Mouse (Mus musculus) retina, postnatal 1 day (tissue): ENCODE measurements around the gene Lonrf2.

Experiments used
- DNase-seq: peaks from one replicate; pipeline ENCODE4 v3.0.0-alpha.2; 2012

The Lonrf2 gene

DNA sequence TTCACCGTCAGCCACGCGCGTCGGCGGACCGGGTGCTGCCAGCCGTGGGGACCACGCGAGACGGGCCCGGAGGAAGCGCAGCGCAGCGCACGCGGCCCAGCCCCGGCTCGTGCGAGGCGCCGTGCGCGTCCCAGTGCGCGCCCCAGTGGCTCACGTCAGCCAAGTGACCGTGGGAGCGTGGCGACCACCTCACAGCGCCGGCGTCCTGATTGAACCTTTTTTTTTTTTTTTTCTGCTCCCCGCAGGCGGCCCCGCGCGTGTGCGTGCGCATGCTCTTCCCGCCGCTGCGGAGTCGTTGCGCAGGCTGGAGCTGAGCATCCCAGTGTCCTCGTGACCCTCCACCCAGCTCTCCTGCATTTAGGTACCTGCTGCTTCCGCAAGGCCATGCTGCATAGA is at the start of gene Lonrf2:
Gene Lonrf2, minus strand, starts transcription at position 235 of the 396 bp plus-strand sequence.
- peak; percentile 90 for DNase-seq

GRCm38 (mm10) chr1:38885956-38886355 is 49.4 kb upstream of the Lonrf2 start:
- no peak for DNase-seq

DNA sequence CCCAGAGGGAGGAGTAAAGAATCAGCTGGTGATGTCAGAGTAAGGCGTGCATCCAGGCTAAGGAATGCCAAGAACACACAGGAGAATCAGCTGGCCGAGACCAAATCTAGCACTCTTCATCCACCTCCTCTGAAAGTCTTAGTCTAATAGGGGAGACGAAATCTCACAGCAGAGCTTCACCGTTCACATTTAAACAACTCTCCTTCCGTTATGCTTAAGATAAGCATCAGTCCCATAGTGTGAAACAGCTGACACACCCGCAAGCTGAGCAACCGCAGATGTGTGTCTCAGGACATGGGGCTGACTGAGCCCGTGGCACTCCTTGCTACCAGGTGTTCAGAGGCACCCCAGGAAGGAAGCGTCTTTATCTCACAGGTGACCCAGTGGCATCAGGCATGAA is 47.3 kb upstream of the Lonrf2 start:
- no peak for DNase-seq

DNA sequence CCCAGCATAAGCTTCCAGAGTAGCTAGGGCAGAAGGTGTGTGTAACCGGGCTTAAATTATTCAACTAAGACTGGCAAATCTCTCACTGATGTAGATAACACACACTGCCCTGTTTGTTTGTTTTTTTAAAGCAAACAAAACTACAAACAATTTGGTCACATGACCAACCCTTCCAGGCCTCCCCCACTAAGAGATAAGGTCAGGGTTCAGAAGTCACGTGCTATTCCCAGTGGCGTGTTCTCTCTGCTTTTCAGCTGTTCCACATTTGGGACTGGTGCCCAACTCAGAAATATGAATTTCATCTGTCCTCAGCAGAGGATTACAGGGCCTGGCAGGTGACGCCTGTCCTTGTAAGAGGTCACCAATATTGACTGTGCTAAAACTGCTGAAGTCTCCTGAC is 46.2 kb upstream of the Lonrf2 start:
- no peak for DNase-seq

GRCm38 (mm10) chr1:38881366-38881765 is 44.9 kb upstream of the Lonrf2 start:
- no peak for DNase-seq

DNA sequence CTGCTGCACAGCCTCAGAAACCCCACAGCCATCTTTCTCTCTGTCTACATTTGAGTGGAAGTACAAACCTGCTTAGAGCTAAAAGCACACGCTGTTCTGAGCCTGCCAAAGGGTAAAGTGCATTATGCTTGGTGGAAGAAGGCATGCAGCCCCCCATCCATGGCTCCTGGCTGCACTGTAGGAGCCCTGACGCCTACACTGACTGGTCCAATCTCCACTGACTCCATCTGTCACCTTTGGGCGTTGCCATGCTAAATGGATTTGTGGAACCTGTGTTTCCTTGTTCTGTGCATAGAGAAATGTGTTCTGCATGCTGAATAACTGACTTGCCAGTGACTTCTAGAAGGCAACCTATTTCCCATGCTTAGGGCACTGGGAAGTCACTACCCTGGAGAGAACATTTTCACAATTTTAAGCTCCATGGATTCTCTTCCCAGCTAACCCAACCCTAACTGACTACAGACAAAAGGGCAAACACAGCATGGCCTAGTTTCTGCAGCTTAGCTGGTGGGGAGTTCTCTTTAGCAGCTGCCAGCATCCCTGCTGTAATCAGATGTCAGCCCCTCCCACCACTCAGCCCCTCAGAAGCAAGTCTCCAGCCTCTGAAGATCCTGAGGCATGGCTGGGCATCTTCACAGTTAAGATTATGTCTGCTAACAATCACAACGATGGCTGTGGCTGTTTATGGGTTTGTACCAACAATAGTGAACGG is 40.3 kb upstream of the Lonrf2 start:
- peak; percentile 87 for DNase-seq

DNA sequence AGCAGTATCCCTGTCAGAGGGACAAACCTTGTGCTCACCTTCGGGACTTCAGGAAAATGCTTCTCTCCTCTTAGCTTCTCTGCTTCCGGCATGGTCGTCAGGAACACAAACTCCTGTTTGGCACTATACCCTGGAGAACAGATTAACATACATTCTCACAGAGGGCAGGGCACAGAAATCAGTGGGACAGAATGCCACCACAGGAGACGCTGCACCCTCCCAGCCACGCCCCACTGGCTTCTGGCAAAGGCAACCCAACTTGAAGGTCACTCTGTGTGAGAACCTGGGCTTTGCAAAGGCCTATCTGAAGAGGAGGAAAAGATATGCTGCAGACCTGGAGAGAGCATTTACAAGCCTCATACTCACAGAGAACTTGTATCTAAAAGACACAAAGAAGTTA is 37.4 kb upstream of the Lonrf2 start:
- no peak for DNase-seq

- no peak for DNase-seq
These were observed 35.3 kb upstream of the Lonrf2 start for GRCm38 (mm10) chr1:38871834-38872233.

GRCm38 (mm10) chr1:38869398-38870195 is 33.1 kb upstream of the Lonrf2 start:
- DNase-seq, result no peak

DNA sequence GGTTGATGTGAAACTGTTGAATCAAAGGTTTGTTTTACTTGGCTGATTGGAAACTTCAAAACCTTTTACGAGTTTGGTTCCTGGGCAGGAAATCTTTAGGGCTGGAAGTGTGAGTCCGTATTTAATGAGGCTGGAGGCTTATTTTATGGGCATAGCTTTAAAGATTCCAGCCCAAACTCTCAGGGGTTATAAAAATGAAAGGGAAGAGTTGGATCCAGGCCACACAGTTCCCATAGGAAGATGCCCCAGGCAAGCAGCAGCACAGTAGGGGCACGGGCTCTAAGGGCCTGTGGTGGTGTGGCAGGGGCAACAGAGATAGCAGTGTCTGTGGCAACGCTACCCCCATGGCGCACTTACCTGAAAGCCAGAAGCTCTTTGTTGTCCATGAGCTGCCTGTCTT is 29.7 kb upstream of the Lonrf2 start:
- DNase-seq, result no peak

- no peak for DNase-seq
These were observed 27.8 kb upstream of the Lonrf2 start for GRCm38 (mm10) chr1:38864341-38864740.

- DNase-seq, result peak; percentile 48
These were observed 25.7 kb upstream of the Lonrf2 start for GRCm38 (mm10) chr1:38862213-38862612.

GRCm38 (mm10) chr1:38860867-38861524 is 24.5 kb upstream of the Lonrf2 start:
- DNase-seq, result no peak

- no peak for DNase-seq
These were observed 23.7 kb upstream of the Lonrf2 start for GRCm38 (mm10) chr1:38860207-38860606.

DNA sequence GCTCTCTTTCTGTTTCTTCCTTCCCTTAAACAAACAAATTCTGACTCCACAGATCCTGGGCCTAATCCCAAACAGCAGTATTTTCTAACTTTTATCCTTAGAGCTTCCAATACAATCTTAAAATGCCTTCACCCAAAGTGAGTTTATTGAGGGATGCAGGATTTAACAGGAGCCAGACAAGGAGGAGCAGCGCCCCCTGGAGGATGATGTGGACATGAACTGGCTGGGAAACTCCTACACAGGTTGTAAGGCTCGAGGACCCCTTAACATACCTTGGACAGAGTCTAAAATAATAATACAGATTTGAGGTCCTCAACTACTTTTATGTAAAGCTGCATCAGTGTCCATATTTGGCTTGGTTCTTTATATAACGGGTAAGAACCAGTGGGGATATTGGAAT is 19.7 kb upstream of the Lonrf2 start:
- peak; percentile 84 for DNase-seq

- DNase-seq, result no peak
These were observed 15.7 kb upstream of the Lonrf2 start for GRCm38 (mm10) chr1:38852250-38852649.

DNA sequence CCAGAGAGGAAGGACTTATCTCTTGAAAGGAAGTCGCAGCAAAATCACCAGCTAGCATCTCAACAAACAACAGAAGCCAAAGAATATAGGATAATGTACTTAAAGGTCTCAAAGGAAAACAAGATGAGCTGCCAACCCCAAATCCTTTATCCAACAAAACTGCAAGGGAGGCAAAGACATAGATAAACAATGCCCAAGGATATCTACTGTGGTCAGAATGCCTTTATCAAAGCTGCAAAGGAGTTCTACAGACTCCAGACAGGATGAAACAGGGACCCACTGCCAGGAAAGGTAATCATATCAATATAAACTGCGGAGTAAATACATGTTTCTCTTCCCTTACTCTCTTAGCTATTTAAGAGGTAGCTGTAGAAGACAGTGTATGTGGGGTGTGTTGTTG is 14.1 kb upstream of the Lonrf2 start:
- DNase-seq, result no peak

- DNase-seq, result peak; percentile 60
These were observed 12.2 kb upstream of the Lonrf2 start for GRCm38 (mm10) chr1:38848451-38849289.

- peak; percentile 97 for DNase-seq
These were observed 11.5 kb upstream of the Lonrf2 start for GRCm38 (mm10) chr1:38847975-38848374.

DNA sequence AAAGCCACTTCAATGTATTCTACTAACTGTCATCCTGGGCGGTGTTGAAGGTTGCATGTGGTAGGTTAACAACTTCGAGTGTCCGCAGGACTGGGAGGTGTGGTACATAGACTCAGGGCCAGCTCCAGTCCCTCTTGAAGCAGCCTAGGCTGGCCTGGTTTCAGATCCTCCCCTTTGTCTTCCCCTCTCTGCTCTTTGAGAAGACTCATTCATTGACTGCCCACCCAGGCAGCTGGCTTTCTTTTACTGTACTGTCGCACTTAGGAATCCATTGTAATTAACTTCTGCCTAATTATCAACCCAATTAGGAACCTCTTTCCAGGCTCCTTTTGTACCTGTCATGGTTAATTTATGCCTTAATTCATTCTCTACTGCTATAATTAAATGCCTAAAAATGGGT is 6.8 kb upstream of the Lonrf2 start:
- DNase-seq, result peak; percentile 96

DNA sequence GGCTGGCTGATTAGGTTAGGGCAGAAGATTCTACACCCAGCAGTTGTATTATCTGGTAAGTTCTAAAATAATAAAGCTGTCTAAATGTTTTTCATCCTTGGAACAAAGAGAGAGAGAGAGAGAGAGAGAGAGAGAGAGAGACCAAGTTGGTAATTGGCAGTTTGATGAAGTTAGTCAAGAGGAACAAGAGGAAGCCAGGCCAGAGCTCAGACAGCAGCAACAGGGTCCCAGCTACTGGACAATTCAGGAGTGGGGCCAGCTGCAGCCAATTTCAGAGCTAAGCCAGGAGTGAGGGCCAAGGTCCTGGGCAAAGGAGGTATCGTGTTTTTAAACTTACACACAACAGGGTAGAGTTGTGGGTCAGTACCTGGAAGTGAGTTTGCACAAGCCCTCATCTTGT is 6.3 kb upstream of the Lonrf2 start:
- peak; percentile 87 for DNase-seq

GRCm38 (mm10) chr1:38839944-38840343 is 3.4 kb upstream of the Lonrf2 start:
- no peak for DNase-seq
